Mouse (Mus musculus): Measurements from ENCODE around the gene Cog4.

GRCm38 (mm10) chr8:110831956-110832355, 14.4 kb upstream of the Cog4 start:
- TF ChIP-seq CTCF (IDR thresholded peaks at IDR 0.05; ENCODE audit: insufficient read depth, low read depth, low read length) (no peak), POLR2A (IDR thresholded peaks at IDR 0.05; ENCODE audit: insufficient read depth, low read depth, low read length) (no peak)
